Mouse (Mus musculus): ENCODE data around the gene Tusc2.

DNA sequence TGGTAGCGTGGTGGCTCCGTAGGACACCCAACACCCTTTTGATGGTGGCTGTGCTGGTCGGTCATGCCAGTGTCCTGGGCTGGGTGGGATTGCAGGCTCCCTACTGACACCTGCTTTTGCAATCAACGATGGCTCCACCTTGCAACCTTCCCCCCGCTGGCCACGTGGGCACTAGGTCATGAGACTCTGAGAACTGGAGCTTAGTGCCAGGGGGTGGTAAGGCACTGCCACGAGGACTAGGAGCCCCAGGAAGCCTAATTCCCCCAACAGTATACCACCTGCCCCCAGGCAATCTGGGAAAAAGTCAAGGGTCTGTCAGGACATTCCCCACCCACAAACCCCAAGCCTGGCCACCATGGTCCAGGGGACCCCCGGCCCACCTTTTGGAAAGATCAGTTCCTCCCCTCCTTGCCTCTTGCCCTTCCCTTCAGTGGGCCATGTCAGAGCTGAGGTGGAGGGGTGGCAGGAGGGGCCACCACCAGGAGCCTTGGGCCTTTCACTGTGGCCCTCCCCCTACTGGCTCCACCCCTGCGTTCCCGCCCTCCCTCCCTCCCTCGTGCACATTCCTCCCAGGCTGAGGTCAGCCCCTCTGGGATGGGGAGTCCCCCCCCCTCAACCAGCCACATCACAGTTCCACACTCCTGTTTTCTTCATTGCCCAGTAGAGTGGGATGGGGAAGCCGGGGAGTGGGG is 45.8 kb downstream of the Tusc2 start, which contains the start of gene Sema3b:
- TF ChIP-seq CTCF (IDR thresholded peaks at IDR 0.05; ENCODE audit: borderline replicate concordance, insufficient read depth, low read depth, low read length) (no peak), POLR2A (IDR thresholded peaks at IDR 0.05; ENCODE audit: borderline replicate concordance, insufficient read depth, low read length) (no peak)

All from cerebellum, adult 2 months (tissue).